Mouse (Mus musculus) hindbrain, embryonic 12.5 days (tissue): ENCODE measurements around the gene Pard6b. TPM values are rescaled to one million over a fixed set of nuclear protein-coding genes. Genes with fewer than 3 reads are reported as not detected.
A peak's percentile ranks its signal among the peaks of the same experiment; 100 is the strongest.

Experiments used
- ATAC-seq: fragments of 200-750 bp; cut with Nextera tagmentation; 2 replicates; pipeline ENCODE4 v1.8.0; 2017; ENCODE audit warnings: moderate TSS enrichment; ENCODE audit not compliant: low FRiP score
- H3K27ac ChIP-seq: fragments of 300-500 bp; sonication (generic); 2 replicates; pipeline ENCODE4 v1.5.1; 2016; ENCODE audit warnings: mild to moderate bottlenecking
- H3K27me3 ChIP-seq: fragments of 300-500 bp; sonication (generic); 2 replicates; pipeline ENCODE4 v1.6.1; 2016; ENCODE audit warnings: mild to moderate bottlenecking
- H3K36me3 ChIP-seq: fragments of 300-500 bp; sonication (generic); 2 replicates; pipeline ENCODE4 v1.6.1; 2016; ENCODE audit warnings: mild to moderate bottlenecking
- H3K4me1 ChIP-seq: fragments of 300-500 bp; sonication (generic); 2 replicates; pipeline ENCODE4 v1.6.1; 2016
- H3K4me2 ChIP-seq: fragments of 300-500 bp; sonication (generic); replicated peaks from 2 replicates; pipeline ENCODE4 v1.6.1; 2016; ENCODE audit warnings: mild to moderate bottlenecking
- H3K4me3 ChIP-seq: fragments of 300-500 bp; sonication (generic); 2 replicates; pipeline ENCODE4 v1.5.1; 2016; ENCODE audit warnings: mild to moderate bottlenecking
- H3K9ac ChIP-seq: fragments of 300-500 bp; sonication (generic); 2 replicates; pipeline ENCODE4 v1.6.1; 2016; ENCODE audit warnings: mild to moderate bottlenecking, moderate library complexity
- H3K9me3 ChIP-seq: fragments of 300-500 bp; sonication (generic); replicated peaks from 2 replicates; pipeline ENCODE4 v1.6.1; 2016; ENCODE audit warnings: mild to moderate bottlenecking
- WGBS: fragments of 180-500 bp; shearing (Covaris S2); methylation state at CpG from one replicate; pipeline ENCODE4 v1.1.7; 2016; 5-methylcytosine and 5-hydroxymethylcytosine counted together
- polyA plus RNA-seq: library from polyadenylated mRNA; unstranded; fragments of >200 nt; fragmentation: Nextera tagmentation; extraction: Ambion mirVana; gene quantifications from 2 replicates; pipeline ENCODE4 v1.2.1, GENCODE M21; 2016

Pard6b gene
- polyA plus RNA-seq: 9.6 and 10.9 TPM in 2 replicates

GRCm38 (mm10) chr2:168080431-168081246, at the start of gene Pard6b:
Gene Pard6b (plus strand): TSS chr2:168081004.
- Histone ChIP-seq H3K9me3 (no peaks in the 10 kb centered on the region), H3K36me3 (no peaks in the 10 kb centered on the region), H3K9ac (peak within 1 kb of the TSS; percentile 85), H3K4me1 (peaks cover 19% of the 10 kb centered on the region), H3K27me3 (peaks cover 21% of the 10 kb centered on the region), H3K27ac (peak within 1 kb of the TSS; percentile 68), H3K4me3 (peak within 1 kb of the TSS; percentile 69), H3K4me2 (peak within 1 kb of the TSS; percentile 96)
- peak; percentile 94 for ATAC-seq
- under 1% methylated on average over 79 of the region's 110 CpGs for WGBS

- Histone ChIP-seq H3K9ac (no peak overlapping the region), H3K27ac (no peak overlapping the region), H3K9me3 (peaks cover 6% of the 10 kb centered on the region; the same call in 1 of the 2 replicates), H3K4me1 (peaks cover 2% of the 10 kb centered on the region; the same call in 1 of the 2 replicates), H3K4me2 (no peak overlapping the region), H3K27me3 (no peaks in the 10 kb centered on the region), H3K4me3 (no peak overlapping the region), H3K36me3 (no peaks in the 10 kb centered on the region)
- no peak for ATAC-seq
- 78% methylated on average over 2 of the region's 2 CpGs for WGBS
Observed at GRCm38 (mm10) chr2:168031842-168032241, 49.0 kb upstream of the Pard6b start.

GRCm38 (mm10) chr2:168033905-168034304, 46.9 kb upstream of the Pard6b start:
- Histone ChIP-seq H3K27ac (no peak overlapping the region), H3K36me3 (no peaks in the 10 kb centered on the region), H3K9ac (no peak overlapping the region), H3K4me2 (no peak overlapping the region), H3K4me3 (no peak overlapping the region), H3K9me3 (peaks cover 1% of the 10 kb centered on the region; the same call in 1 of the 2 replicates), H3K27me3 (no peaks in the 10 kb centered on the region), H3K4me1 (peaks cover 7% of the 10 kb centered on the region; the same call in 1 of the 2 replicates)
- WGBS: 62% methylated on average over 10 of the region's 10 CpGs
- no peak for ATAC-seq

- no peaks in the 10 kb centered on the region for H3K36me3 ChIP-seq
- no peak overlapping the region for H3K9ac ChIP-seq
- no peak for ATAC-seq
- no peaks in the 10 kb centered on the region for H3K27me3 ChIP-seq
- H3K4me3 ChIP-seq: no peak overlapping the region
- no peak overlapping the region for H3K27ac ChIP-seq
- WGBS: 84% methylated on average over 6 of the region's 6 CpGs
- no peaks in the 10 kb centered on the region for H3K9me3 ChIP-seq
- H3K4me1 ChIP-seq: peaks cover 7% of the 10 kb centered on the region; the same call in 1 of the 2 replicates
- no peak overlapping the region for H3K4me2 ChIP-seq
Observed at GRCm38 (mm10) chr2:168035907-168036306, 44.9 kb upstream of the Pard6b start.

- WGBS: 28% methylated on average over 3 of the region's 3 CpGs
- no peak overlapping the region for H3K9ac ChIP-seq
- H3K27me3 ChIP-seq: no peaks in the 10 kb centered on the region
- H3K4me3 ChIP-seq: no peak overlapping the region
- H3K4me1 ChIP-seq: peaks cover 7% of the 10 kb centered on the region; the same call in 1 of the 2 replicates
- H3K9me3 ChIP-seq: no peaks in the 10 kb centered on the region
- no peaks in the 10 kb centered on the region for H3K36me3 ChIP-seq
- no peak for ATAC-seq
- no peak overlapping the region for H3K4me2 ChIP-seq
- H3K27ac ChIP-seq: 0 out of 2 replicates have a peak overlapping the region, but pooled peaks have one; percentile 14
Observed at GRCm38 (mm10) chr2:168037063-168037462, 43.7 kb upstream of the Pard6b start.

DNA sequence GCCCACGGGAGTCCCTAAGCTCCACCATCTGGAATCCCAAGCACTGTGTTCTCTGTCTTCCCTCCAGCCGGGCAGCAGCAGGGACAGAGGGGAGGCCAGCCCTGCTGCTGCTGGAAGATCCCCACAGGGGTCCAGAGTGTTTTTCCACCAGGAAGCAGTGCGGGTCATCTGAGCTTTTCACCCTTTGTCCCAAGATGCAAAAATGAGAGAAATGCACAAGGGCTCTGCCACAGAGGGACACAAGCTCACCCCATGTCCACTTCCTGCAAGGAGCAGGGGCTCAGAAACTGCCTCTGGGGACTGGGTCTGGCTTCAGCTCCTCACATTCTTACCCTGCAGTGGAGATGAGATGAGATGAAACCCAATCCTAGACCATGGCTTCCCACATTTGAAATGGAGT, 40.1 kb upstream of the Pard6b start:
- Histone ChIP-seq H3K4me1 (peaks cover 10% of the 10 kb centered on the region; the same call in 1 of the 2 replicates), H3K36me3 (no peaks in the 10 kb centered on the region), H3K4me2 (no peak overlapping the region), H3K27ac (no peak overlapping the region), H3K4me3 (no peak overlapping the region), H3K9me3 (no peaks in the 10 kb centered on the region), H3K9ac (no peak overlapping the region), H3K27me3 (no peaks in the 10 kb centered on the region)
- no peak for ATAC-seq
- WGBS: 35% methylated on average over 3 of the region's 3 CpGs

DNA sequence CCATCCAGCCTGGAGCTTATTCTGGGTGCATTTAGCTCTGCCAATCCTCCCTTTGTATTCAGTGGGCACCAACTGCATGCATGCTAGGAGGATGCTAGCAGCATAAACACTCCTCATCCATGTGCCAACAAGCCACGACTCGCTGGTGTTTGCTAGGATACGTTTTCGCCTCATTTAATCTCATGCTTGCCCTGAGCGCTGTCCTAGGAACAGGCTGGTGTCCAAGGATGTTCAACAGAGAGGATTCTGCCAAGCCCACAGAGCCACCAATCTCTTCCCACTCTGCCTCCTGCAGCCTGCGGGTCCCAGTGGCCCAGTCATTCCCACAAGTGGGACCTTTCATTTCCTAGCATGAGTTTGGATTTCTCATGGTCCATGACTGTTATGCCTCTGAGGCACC, 38.8 kb upstream of the Pard6b start:
- Histone ChIP-seq H3K9me3 (no peaks in the 10 kb centered on the region; the same call in 1 of the 2 replicates), H3K4me1 (peaks cover 9% of the 10 kb centered on the region; the same call in 1 of the 2 replicates), H3K4me2 (no peak overlapping the region), H3K4me3 (no peak overlapping the region), H3K27ac (no peak overlapping the region), H3K27me3 (no peaks in the 10 kb centered on the region), H3K9ac (no peak overlapping the region), H3K36me3 (no peaks in the 10 kb centered on the region)
- WGBS: 67% methylated on average over 6 of the region's 6 CpGs
- ATAC-seq: no peak

- Histone ChIP-seq H3K4me1 (peaks cover 14% of the 10 kb centered on the region), H3K9ac (no peak overlapping the region), H3K36me3 (no peaks in the 10 kb centered on the region), H3K27ac (no peak overlapping the region), H3K27me3 (peaks cover 25% of the 10 kb centered on the region), H3K4me2 (no peak overlapping the region), H3K9me3 (no peaks in the 10 kb centered on the region; the same call in 1 of the 2 replicates), H3K4me3 (no peak overlapping the region)
- 72% methylated on average over 10 of the region's 10 CpGs for WGBS
- no peak for ATAC-seq
Observed at GRCm38 (mm10) chr2:168044681-168045287, 36.0 kb upstream of the Pard6b start.

DNA sequence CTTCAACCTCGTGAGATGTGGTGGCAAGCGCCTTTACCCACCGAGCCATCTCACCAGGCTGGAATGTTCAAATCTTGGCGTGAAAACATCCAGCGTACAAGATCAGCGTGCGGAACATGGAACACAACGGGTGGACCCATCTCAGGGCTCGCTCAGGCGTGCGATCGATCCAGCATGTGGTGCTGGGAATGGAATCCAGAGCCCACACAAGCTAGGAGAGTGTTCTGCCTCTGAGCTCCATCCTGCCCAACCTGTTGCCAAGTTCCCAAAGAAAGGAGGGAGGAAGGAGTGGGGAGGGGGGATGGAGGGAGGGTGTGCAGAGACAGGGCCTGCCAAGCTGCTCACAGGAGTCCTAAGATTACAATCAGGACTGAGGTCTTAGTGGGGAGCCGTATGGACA, 35.4 kb upstream of the Pard6b start:
- 66% methylated on average over 13 of the region's 13 CpGs for WGBS
- no peaks in the 10 kb centered on the region for H3K36me3 ChIP-seq
- no peak for ATAC-seq
- H3K4me1 ChIP-seq: peaks cover 19% of the 10 kb centered on the region
- no peak overlapping the region for H3K27ac ChIP-seq
- H3K9me3 ChIP-seq: no peaks in the 10 kb centered on the region; the same call in 1 of the 2 replicates
- H3K4me2 ChIP-seq: no peak overlapping the region
- H3K4me3 ChIP-seq: no peak overlapping the region
- no peak overlapping the region for H3K9ac ChIP-seq
- H3K27me3 ChIP-seq: peaks cover 31% of the 10 kb centered on the region

DNA sequence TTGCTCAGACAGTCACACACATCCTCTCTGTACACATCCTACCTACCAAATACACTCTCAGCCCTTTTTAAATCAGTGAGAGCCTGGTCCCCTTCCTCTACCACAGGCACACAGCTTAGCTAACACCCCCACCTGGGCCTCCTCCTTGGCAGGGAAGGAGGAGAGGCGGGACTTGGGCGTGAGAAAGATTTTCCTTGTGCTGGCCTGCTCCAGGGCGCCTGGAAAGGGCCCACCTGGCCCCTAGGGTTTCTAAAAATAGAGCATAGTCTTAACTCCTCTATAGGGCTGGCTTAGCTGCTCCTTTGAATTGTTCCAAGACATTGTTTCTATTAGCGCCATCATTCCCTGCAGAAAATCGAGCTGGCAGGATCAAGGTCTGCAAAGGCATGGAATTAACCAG, 35.0 kb upstream of the Pard6b start:
- H3K4me1 ChIP-seq: peaks cover 23% of the 10 kb centered on the region
- no peak overlapping the region for H3K4me2 ChIP-seq
- H3K9me3 ChIP-seq: no peaks in the 10 kb centered on the region; the same call in 1 of the 2 replicates
- no peak for ATAC-seq
- no peak overlapping the region for H3K4me3 ChIP-seq
- H3K36me3 ChIP-seq: no peaks in the 10 kb centered on the region
- WGBS: 37% methylated on average over 5 of the region's 5 CpGs
- H3K27ac ChIP-seq: no peak overlapping the region
- H3K27me3 ChIP-seq: peaks cover 35% of the 10 kb centered on the region
- H3K9ac ChIP-seq: no peak overlapping the region

DNA sequence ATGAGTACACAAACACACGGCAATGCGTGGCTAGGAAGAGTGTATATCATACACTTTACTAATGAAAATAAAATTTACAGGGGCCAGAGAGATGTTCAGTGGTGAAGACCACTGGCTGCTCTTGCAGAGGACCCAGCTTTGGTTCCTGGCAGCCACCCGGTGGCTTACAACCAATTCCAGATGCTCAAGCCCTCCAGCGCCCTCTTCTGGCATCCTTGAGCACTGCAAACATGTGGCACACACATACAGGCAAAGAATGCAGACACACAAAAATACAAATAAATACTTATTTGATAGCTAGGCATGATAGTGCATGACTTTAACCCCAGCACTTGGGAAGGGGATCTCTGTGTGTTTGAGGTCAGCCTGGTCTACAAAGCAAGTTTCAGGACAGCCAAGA, 34.3 kb upstream of the Pard6b start:
- no peak overlapping the region for H3K4me3 ChIP-seq
- no peak for ATAC-seq
- WGBS: 82% methylated on average over 4 of the region's 4 CpGs
- H3K4me2 ChIP-seq: no peak overlapping the region
- H3K9ac ChIP-seq: no peak overlapping the region
- H3K4me1 ChIP-seq: peaks cover 23% of the 10 kb centered on the region
- H3K27me3 ChIP-seq: peaks cover 42% of the 10 kb centered on the region
- H3K9me3 ChIP-seq: no peaks in the 10 kb centered on the region; the same call in 1 of the 2 replicates
- H3K27ac ChIP-seq: no peak overlapping the region
- H3K36me3 ChIP-seq: no peaks in the 10 kb centered on the region

- Histone ChIP-seq H3K4me1 (peaks cover 23% of the 10 kb centered on the region), H3K27me3 (peaks cover 55% of the 10 kb centered on the region), H3K4me2 (peak overlapping the region; percentile 80), H3K9me3 (no peaks in the 10 kb centered on the region; the same call in 1 of the 2 replicates), H3K4me3 (peak overlapping the region; percentile 11; the same call in 1 of the 2 replicates), H3K9ac (no peak overlapping the region), H3K36me3 (no peaks in the 10 kb centered on the region), H3K27ac (no peak overlapping the region)
- 13% methylated on average over 16 of the region's 16 CpGs for whole genome bisulfite sequencing
- no peak for ATAC-seq
Observed at GRCm38 (mm10) chr2:168049002-168049635, 31.7 kb upstream of the Pard6b start.
